Mouse (Mus musculus) neural tube, embryonic 14.5 days (tissue): ENCODE measurements at regions not wholly inside any gene's neighbourhood (a gene's known extent, or its start where the extent isn't known, plus 50 kb on each side); places are given as distances from the start of the nearest gene placed in this dataset.

Source experiments
- ATAC-seq: fragments of 200-750 bp; cut with Nextera tagmentation; 2 replicates; pipeline ENCODE4 v1.8.0; 2017; ENCODE audit warnings: low read depth, mild to moderate bottlenecking, moderate TSS enrichment, moderate library complexity
- H3K27ac ChIP-seq: fragments of 300-500 bp; sonication (generic); 2 replicates; pipeline ENCODE4 v1.5.1; 2014; ENCODE audit warnings: low read depth, mild to moderate bottlenecking, control low read depth, low read length, moderate library complexity, mixed read lengths
- H3K27me3 ChIP-seq: fragments of 300-500 bp; sonication (generic); 2 replicates; pipeline ENCODE4 v1.6.1; 2014; ENCODE audit warnings: low read length; ENCODE audit not compliant: control insufficient read depth, insufficient read depth
- H3K36me3 ChIP-seq: fragments of 300-500 bp; sonication (generic); 2 replicates; pipeline ENCODE4 v1.6.1; 2014; ENCODE audit warnings: low read length, mixed read lengths; ENCODE audit not compliant: control insufficient read depth, insufficient read depth
- H3K4me1 ChIP-seq: fragments of 300-500 bp; sonication (generic); 2 replicates; pipeline ENCODE4 v1.6.1; 2014; ENCODE audit warnings: low read length; ENCODE audit not compliant: control insufficient read depth, insufficient read depth
- H3K4me2 ChIP-seq: fragments of 300-500 bp; sonication (generic); 2 replicates; pipeline ENCODE4 v1.6.1; 2014; ENCODE audit warnings: mild to moderate bottlenecking, low read depth, low read length, control low read depth
- H3K4me3 ChIP-seq: fragments of 300-500 bp; sonication (generic); 2 replicates; pipeline ENCODE4 v1.5.1; 2014; ENCODE audit warnings: low read depth, low read length, control low read depth, mixed read lengths
- H3K9ac ChIP-seq: fragments of 300-500 bp; sonication (generic); replicated peaks from 2 replicates; pipeline ENCODE4 v1.6.1; 2014; ENCODE audit warnings: low read depth, mild to moderate bottlenecking, control low read depth, low read length, mixed read lengths
- H3K9me3 ChIP-seq: fragments of 300-500 bp; sonication (generic); 2 replicates; pipeline ENCODE4 v1.6.1; 2016; ENCODE audit warnings: low read length; ENCODE audit not compliant: control insufficient read depth
- WGBS: fragments of 180-500 bp; shearing (Covaris S2); extraction: QIAGEN DNeasy Blood & Tissue Kit; methylation state at CpG from one replicate; pipeline ENCODE4 v1.1.7; 2014; 5-methylcytosine and 5-hydroxymethylcytosine counted together

DNA sequence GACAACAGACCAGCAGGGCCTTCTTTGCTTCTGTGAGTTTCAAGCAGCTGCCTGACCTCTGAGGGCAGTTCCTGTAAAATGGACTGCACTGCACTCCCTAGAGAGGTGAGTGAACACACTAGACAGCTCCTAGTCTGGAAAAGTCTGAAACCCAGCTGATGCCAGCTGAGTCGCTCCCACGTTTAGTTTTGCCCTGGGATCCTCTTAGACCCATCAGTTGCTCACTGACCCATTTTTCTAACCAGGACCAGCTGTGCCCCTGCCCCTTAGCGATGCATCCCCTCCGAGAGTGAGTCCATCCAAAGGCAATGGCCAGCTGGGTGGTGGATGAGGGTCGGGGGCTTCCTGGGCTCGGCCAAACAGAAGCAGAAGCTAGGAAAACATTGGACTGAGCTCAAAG lies 62.2 kb upstream of the Top1 start:
- Histone ChIP-seq H3K9me3 (no peaks in the 10 kb centered on the region), H3K4me3 (no peak overlapping the region), H3K4me1 (peaks cover 3% of the 10 kb centered on the region; the same call in 1 of the 2 replicates), H3K9ac (no peak overlapping the region), H3K27me3 (peaks cover 9% of the 10 kb centered on the region), H3K36me3 (no peaks in the 10 kb centered on the region), H3K27ac (no peak overlapping the region), H3K4me2 (no peak overlapping the region)
- 44% methylated on average over 6 of the region's 6 CpGs for WGBS
- no peak for ATAC-seq

DNA sequence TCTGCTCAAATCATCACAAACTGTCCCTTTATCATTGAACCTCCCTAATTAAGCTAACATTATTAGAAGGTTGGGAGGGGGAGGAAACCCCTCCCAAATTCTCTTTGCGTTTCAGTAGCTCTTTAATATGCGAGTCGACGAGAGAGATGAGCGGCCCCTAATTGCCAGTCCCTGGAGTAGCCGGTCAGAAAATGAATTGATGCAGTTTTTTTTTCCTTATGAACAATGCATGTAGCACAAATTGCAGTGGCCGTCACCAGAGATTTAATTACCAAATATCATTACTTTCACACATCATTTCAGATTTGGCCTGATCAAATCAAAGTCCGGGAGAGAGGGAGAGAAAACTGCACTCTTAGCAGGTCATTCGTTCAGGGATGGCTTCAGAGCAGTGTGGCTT lies 61.1 kb upstream of the Top1 start:
- H3K4me2 ChIP-seq = no peak overlapping the region
- H3K27me3 ChIP-seq = peaks cover 9% of the 10 kb centered on the region
- no peak overlapping the region for H3K27ac ChIP-seq
- no peak overlapping the region for H3K4me3 ChIP-seq
- H3K4me1 ChIP-seq = peaks cover 2% of the 10 kb centered on the region; the same call in 1 of the 2 replicates
- no peaks in the 10 kb centered on the region for H3K36me3 ChIP-seq
- H3K9me3 ChIP-seq = no peaks in the 10 kb centered on the region
- WGBS = 17% methylated on average over 9 of the region's 9 CpGs
- no peak overlapping the region for H3K9ac ChIP-seq
- no peak for ATAC-seq

DNA sequence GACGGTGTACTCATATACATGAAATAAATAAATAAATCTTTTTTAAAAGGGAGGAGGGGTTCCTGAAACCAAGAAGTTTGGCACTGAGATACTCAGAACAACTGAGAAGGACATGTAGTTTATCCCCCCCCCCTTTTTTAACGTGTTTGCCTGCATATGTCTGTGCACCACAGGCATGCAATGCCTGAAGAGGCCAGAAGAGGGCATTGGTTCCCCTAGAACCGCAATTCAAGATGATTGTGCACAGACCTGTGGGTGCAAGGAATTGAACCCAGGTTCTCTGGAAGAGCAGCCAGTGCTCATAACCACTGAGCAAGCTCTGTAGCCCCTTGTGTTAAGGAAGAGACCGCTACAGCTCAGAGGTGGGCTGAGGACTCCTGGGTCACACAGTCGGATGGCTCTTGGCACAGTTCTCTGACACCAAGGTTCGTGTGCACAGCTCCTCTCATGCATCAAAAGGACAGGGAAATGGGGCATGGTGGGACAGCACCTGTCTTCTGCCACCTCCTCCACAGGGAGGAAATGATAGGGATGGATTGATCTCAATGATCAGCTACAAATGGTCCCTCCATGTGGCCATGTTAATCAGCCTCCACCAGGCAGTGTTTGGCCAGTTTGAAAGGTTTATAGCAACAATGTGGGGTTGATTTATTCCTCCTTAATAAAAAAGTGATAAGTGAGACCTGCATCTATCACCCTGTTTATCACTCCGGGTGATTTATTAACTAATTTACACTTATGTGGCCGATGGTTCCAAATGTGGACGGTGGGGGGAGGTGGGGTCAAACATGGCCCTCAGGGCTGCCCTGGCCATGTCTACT lies 58.5 kb upstream of the Top1 start:
- Histone ChIP-seq H3K4me2 (no peak overlapping the region), H3K4me1 (no peaks in the 10 kb centered on the region), H3K27me3 (no peaks in the 10 kb centered on the region; the same call in none of the 2 replicates), H3K9ac (no peak overlapping the region), H3K27ac (no peak overlapping the region), H3K36me3 (no peaks in the 10 kb centered on the region), H3K4me3 (no peak overlapping the region), H3K9me3 (no peaks in the 10 kb centered on the region)
- ATAC-seq = no peak
- WGBS = 64% methylated on average over 9 of the region's 9 CpGs

DNA sequence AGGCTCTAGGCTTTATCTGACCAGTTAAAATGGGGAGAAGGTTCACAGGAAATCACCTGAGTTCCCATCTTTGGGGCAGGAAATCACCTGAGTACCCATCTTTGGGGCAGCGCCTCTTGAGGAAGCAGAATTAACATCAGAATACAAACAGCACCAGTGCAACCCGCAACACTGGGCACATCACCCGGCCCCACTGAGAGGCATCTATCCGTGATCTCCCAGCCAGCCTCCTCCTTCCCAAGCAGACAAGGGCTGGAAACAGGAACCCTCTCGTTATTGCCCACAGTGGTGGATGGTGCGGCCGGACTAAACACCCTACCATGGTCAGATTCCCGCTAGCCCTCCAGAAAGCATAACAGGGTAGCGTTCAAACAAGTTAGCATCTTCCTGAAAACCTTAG lies 57.3 kb upstream of the Top1 start:
- WGBS = 84% methylated on average over 9 of the region's 9 CpGs
- no peak overlapping the region for H3K9ac ChIP-seq
- H3K9me3 ChIP-seq = no peaks in the 10 kb centered on the region
- H3K27me3 ChIP-seq = no peaks in the 10 kb centered on the region; the same call in none of the 2 replicates
- no peak for ATAC-seq
- no peak overlapping the region for H3K27ac ChIP-seq
- H3K4me1 ChIP-seq = no peaks in the 10 kb centered on the region
- no peak overlapping the region for H3K4me2 ChIP-seq
- no peaks in the 10 kb centered on the region for H3K36me3 ChIP-seq
- H3K4me3 ChIP-seq = no peak overlapping the region

DNA sequence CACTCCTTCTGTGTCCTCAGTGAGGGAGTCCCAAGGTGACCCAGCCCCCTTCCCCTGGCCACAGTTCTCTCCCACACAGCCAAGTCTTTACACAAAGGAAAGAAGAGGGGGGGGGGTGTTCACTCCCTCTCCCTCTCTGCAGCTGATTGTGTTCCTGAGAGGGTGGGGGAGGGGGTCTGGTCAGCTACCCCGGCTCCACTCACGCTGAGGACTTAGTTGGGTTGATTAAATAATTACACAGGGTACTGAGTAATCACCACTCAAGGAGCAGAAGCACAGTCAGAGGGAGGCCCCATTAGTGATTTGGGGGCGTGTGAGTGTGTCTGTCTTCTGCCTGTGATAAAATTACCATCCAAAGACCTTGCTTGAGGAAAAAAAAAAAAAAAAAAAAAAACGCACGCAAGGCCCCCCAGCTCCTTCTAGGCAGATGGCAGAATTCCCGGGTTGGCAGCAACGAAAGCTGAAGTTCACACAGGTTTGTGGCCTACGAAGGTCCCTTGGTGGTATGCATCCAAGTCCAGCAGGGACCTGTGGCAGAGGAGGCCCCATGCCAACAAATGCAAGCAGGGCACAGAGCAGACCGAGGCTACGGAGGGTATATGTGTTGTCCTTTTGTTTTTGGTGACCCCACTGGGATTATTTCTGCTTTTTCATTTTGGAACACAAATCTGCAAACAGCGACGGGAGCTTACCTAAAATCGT lies 55.3 kb upstream of the Top1 start:
- H3K4me2 ChIP-seq = no peak overlapping the region

DNA sequence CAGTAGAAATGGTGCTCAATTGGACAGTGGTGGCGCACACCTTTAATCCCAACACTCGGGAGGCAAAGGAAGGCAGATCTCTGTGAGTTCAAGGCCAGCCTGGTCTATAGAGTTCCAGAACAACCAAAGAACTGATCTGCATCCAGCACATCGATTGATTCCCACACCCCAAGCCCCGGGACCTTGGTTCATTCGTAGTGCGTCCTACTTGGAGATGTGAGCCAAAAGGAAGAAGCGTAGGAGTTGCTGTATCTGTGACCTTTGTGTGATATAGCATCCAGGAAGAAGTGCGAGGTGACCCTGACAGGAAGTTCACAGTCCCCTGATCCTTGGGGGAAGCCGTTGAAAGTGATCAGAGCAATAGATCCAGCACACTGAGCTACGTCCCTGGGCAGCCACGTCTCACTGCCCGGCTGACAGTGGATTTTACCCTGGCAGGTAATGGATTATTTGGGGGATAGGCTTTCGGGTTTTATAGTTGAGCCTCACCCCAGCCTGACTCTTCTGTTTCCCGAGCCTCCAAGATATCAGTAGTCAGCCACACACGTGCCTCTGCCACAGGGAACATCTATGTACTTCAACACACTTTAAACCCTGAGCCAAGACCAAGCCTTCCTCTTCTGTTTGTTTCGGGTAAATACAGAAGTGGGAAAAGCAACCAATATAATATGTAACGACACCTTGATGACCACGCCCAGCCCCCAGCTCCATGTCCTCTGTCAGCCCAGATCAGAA lies 54.1 kb upstream of the Top1 start:
- 91% methylated on average over 18 of the region's 18 CpGs for WGBS
- Histone ChIP-seq H3K27me3 (no peaks in the 10 kb centered on the region), H3K4me3 (no peak overlapping the region)

More for the DNA sequence above, 55.3 kb upstream of the Top1 start:
- Histone ChIP-seq H3K9ac (no peak overlapping the region), H3K36me3 (no peaks in the 10 kb centered on the region), H3K9me3 (no peaks in the 10 kb centered on the region), H3K4me1 (no peaks in the 10 kb centered on the region), H3K4me3 (no peak overlapping the region), H3K27ac (no peak overlapping the region), H3K27me3 (no peaks in the 10 kb centered on the region; the same call in 1 of the 2 replicates)
- 32% methylated on average over 13 of the region's 13 CpGs for WGBS
- ATAC-seq = no peak

DNA sequence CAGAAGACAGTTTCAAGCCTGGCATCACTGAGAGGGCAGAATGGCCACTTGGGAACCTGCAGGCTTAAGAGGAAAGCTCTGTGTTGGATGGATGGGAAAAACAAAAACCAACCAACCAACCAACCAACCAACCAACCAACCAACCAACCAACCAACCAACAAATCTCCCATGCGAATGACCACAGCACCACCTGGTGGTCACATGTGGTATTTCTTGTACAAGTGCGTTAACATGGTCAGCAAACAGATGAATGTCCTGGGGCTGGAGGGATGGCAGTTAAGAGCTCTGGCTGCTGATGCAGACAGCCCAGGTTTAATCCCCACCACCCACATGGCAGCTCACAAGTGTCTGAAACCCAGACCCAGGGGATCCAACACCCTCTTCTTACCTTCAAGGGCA lies 52.7 kb upstream of the Top1 start:
- WGBS = 0% methylated on average over 2 of the region's 2 CpGs
- no peaks in the 10 kb centered on the region for H3K27me3 ChIP-seq
- no peak overlapping the region for H3K9ac ChIP-seq
- H3K4me1 ChIP-seq = no peaks in the 10 kb centered on the region
- H3K9me3 ChIP-seq = no peaks in the 10 kb centered on the region
- no peak overlapping the region for H3K4me2 ChIP-seq
- no peak for ATAC-seq
- no peaks in the 10 kb centered on the region for H3K36me3 ChIP-seq
- no peak overlapping the region for H3K27ac ChIP-seq
- H3K4me3 ChIP-seq = no peak overlapping the region

More for the DNA sequence above, 54.1 kb upstream of the Top1 start:
- no peak for ATAC-seq
- Histone ChIP-seq H3K4me1 (no peaks in the 10 kb centered on the region), H3K9ac (no peak overlapping the region), H3K36me3 (no peaks in the 10 kb centered on the region), H3K27ac (no peak overlapping the region), H3K9me3 (no peaks in the 10 kb centered on the region), H3K4me2 (no peak overlapping the region)
